Mouse (Mus musculus): ENCODE measurements around the gene Anxa6. TPM values are rescaled to one million over a fixed set of nuclear protein-coding genes. Genes with fewer than 3 reads are reported as not detected.

Gene Anxa6
- polyA plus RNA-seq, 1 experiment: 628 TPM

DNA sequence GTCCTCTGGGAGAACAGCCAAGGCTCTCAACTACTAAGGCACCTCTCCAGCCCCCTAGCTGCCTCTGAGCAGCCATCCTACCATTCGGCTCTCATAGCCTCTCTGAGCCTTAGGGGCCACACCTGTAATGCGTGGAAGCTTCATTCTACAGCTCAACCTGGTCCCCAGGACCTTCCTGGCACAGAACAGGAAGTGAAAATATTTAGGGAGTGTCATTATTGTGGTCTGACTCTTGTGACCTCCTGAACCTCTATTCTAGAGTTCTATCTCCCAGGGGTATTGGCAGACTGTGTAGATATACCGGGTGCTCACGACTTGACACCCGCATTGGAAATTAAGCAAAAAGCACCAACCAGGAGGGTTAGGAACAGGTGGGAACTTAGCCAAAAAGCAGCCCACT is 43.0 kb upstream of the Anxa6 start:
- no peaks in the 10 kb centered on the region for H3K79me3 ChIP-seq (ENCODE audit: low read depth)
- H3K27me3 ChIP-seq (ENCODE audit: control insufficient read depth, insufficient read depth, insufficient read length): no peaks in the 10 kb centered on the region
- no peaks in the 10 kb centered on the region for H3K79me2 ChIP-seq (ENCODE audit: control insufficient read depth, insufficient read depth)
- H3ac ChIP-seq (ENCODE audit: control insufficient read depth, insufficient read length, low read depth): no peak overlapping the region
- no peak overlapping the region for H3K4me3 ChIP-seq (ENCODE audit: insufficient read depth, poor library complexity, severe bottlenecking)
- no peaks in the 10 kb centered on the region for H3K36me3 ChIP-seq (ENCODE audit: control insufficient read depth, insufficient read depth)
- TF ChIP-seq MYOD1 (IDR thresholded peaks at IDR 0.05; ENCODE audit: control insufficient read depth, insufficient read length, low read depth) (no peak), CEBPB (IDR thresholded peaks at IDR 0.05; ENCODE audit: low read depth) (no peak), FOSL1 (IDR thresholded peaks at IDR 0.05; ENCODE audit: insufficient read depth, low read length, poor library complexity, severe bottlenecking) (no peak), MAX (IDR thresholded peaks at IDR 0.05) (no peak), MYOG (IDR thresholded peaks at IDR 0.05; ENCODE audit: control insufficient read depth, extremely low read depth, insufficient read length) (no peak), CTCF (IDR thresholded peaks at IDR 0.05; ENCODE audit: control insufficient read depth, insufficient read depth, insufficient read length) (no peak)

- no peaks in the 10 kb centered on the region for H3K79me2 ChIP-seq (ENCODE audit: control insufficient read depth, insufficient read depth)
- H3K79me3 ChIP-seq (ENCODE audit: low read depth): no peaks in the 10 kb centered on the region
- no peak overlapping the region for H3K4me3 ChIP-seq (ENCODE audit: insufficient read depth, poor library complexity, severe bottlenecking)
- H3K36me3 ChIP-seq (ENCODE audit: control insufficient read depth, insufficient read depth): no peaks in the 10 kb centered on the region
- H3ac ChIP-seq (ENCODE audit: control insufficient read depth, insufficient read length, low read depth): no peak overlapping the region
- H3K27me3 ChIP-seq (ENCODE audit: control insufficient read depth, insufficient read depth, insufficient read length): no peaks in the 10 kb centered on the region
- no peak for TF ChIP-seq MYOG (IDR thresholded peaks at IDR 0.05; ENCODE audit: control insufficient read depth, extremely low read depth, insufficient read length)
- no peak for TF ChIP-seq FOSL1 (IDR thresholded peaks at IDR 0.05; ENCODE audit: insufficient read depth, low read length, poor library complexity, severe bottlenecking)
- no peak for TF ChIP-seq CTCF (IDR thresholded peaks at IDR 0.05; ENCODE audit: control insufficient read depth, insufficient read depth, insufficient read length)
- no peak for TF ChIP-seq MAX (IDR thresholded peaks at IDR 0.05)
- TF ChIP-seq USF1 (IDR thresholded peaks at IDR 0.05; ENCODE audit: low read depth): no peak
- TF ChIP-seq MYOD1 (IDR thresholded peaks at IDR 0.05; ENCODE audit: control insufficient read depth, insufficient read length, low read depth): no peak
- no peak for TF ChIP-seq CEBPB (IDR thresholded peaks at IDR 0.05; ENCODE audit: low read depth)
Observed at GRCm38 (mm10) chr11:55075602-55076001, 42.4 kb upstream of the Anxa6 start.

- H3K36me3 ChIP-seq (ENCODE audit: control insufficient read depth, insufficient read depth): no peaks in the 10 kb centered on the region
- H3K4me3 ChIP-seq (ENCODE audit: insufficient read depth, poor library complexity, severe bottlenecking): no peak overlapping the region
- H3K79me2 ChIP-seq (ENCODE audit: control insufficient read depth, insufficient read depth): no peaks in the 10 kb centered on the region
- no peaks in the 10 kb centered on the region for H3K79me3 ChIP-seq (ENCODE audit: low read depth)
- no peaks in the 10 kb centered on the region for H3K27me3 ChIP-seq (ENCODE audit: control insufficient read depth, insufficient read depth, insufficient read length)
- TF ChIP-seq MYOG (IDR thresholded peaks at IDR 0.05; ENCODE audit: control insufficient read depth, extremely low read depth, insufficient read length) (no peak), CEBPB (IDR thresholded peaks at IDR 0.05; ENCODE audit: low read depth) (no peak)
- no peak overlapping the region for H3ac ChIP-seq (ENCODE audit: control insufficient read depth, insufficient read length, low read depth)
Observed at GRCm38 (mm10) chr11:55073191-55073590, 39.9 kb upstream of the Anxa6 start.

GRCm38 (mm10) chr11:55072467-55072866 is 39.2 kb upstream of the Anxa6 start:
- Histone ChIP-seq H3K4me3 (ENCODE audit: insufficient read depth, poor library complexity, severe bottlenecking) (no peak overlapping the region), H3K36me3 (ENCODE audit: control insufficient read depth, insufficient read depth) (no peaks in the 10 kb centered on the region), H3K27me3 (ENCODE audit: control insufficient read depth, insufficient read depth, insufficient read length) (no peaks in the 10 kb centered on the region), H3K79me2 (ENCODE audit: control insufficient read depth, insufficient read depth) (no peaks in the 10 kb centered on the region), H3K79me3 (ENCODE audit: low read depth) (no peaks in the 10 kb centered on the region), H3ac (ENCODE audit: control insufficient read depth, insufficient read length, low read depth) (no peak overlapping the region)
- TF ChIP-seq MAX (IDR thresholded peaks at IDR 0.05) (no peak), MYOD1 (IDR thresholded peaks at IDR 0.05; ENCODE audit: control insufficient read depth, insufficient read length, low read depth) (no peak), MYOG (IDR thresholded peaks at IDR 0.05; ENCODE audit: control insufficient read depth, extremely low read depth, insufficient read length) (no peak), CTCF (IDR thresholded peaks at IDR 0.05; ENCODE audit: control insufficient read depth, insufficient read depth, insufficient read length) (no peak), FOSL1 (IDR thresholded peaks at IDR 0.05; ENCODE audit: insufficient read depth, low read length, poor library complexity, severe bottlenecking) (no peak), USF1 (IDR thresholded peaks at IDR 0.05; ENCODE audit: low read depth) (no peak), CEBPB (IDR thresholded peaks at IDR 0.05; ENCODE audit: low read depth) (no peak)

- H3K4me3 ChIP-seq (ENCODE audit: insufficient read depth, poor library complexity, severe bottlenecking): no peak overlapping the region
- no peak overlapping the region for H3ac ChIP-seq (ENCODE audit: control insufficient read depth, insufficient read length, low read depth)
- no peaks in the 10 kb centered on the region for H3K36me3 ChIP-seq (ENCODE audit: control insufficient read depth, insufficient read depth)
Observed at GRCm38 (mm10) chr11:55071344-55071743, 38.1 kb upstream of the Anxa6 start.

GRCm38 (mm10) chr11:55069023-55069422 is 35.8 kb upstream of the Anxa6 start:
- Histone ChIP-seq H3K79me3 (ENCODE audit: low read depth) (no peaks in the 10 kb centered on the region), H3K79me2 (ENCODE audit: control insufficient read depth, insufficient read depth) (no peaks in the 10 kb centered on the region), H3ac (ENCODE audit: control insufficient read depth, insufficient read length, low read depth) (no peak overlapping the region), H3K4me3 (ENCODE audit: insufficient read depth, poor library complexity, severe bottlenecking) (no peak overlapping the region), H3K36me3 (ENCODE audit: control insufficient read depth, insufficient read depth) (no peaks in the 10 kb centered on the region), H3K27me3 (ENCODE audit: control insufficient read depth, insufficient read depth, insufficient read length) (no peaks in the 10 kb centered on the region)
- TF ChIP-seq CTCF (IDR thresholded peaks at IDR 0.05; ENCODE audit: control insufficient read depth, insufficient read depth, insufficient read length): no peak
- no peak for TF ChIP-seq CEBPB (IDR thresholded peaks at IDR 0.05; ENCODE audit: low read depth)
- TF ChIP-seq FOSL1 (IDR thresholded peaks at IDR 0.05; ENCODE audit: insufficient read depth, low read length, poor library complexity, severe bottlenecking): no peak
- TF ChIP-seq MYOG (IDR thresholded peaks at IDR 0.05; ENCODE audit: control insufficient read depth, extremely low read depth, insufficient read length): no peak
- TF ChIP-seq USF1 (IDR thresholded peaks at IDR 0.05; ENCODE audit: low read depth): no peak

More at GRCm38 (mm10) chr11:55071344-55071743, 38.1 kb upstream of the Anxa6 start:
- Histone ChIP-seq H3K79me2 (ENCODE audit: control insufficient read depth, insufficient read depth) (no peaks in the 10 kb centered on the region), H3K27me3 (ENCODE audit: control insufficient read depth, insufficient read depth, insufficient read length) (no peaks in the 10 kb centered on the region), H3K79me3 (ENCODE audit: low read depth) (no peaks in the 10 kb centered on the region)
- no peak for TF ChIP-seq FOSL1 (IDR thresholded peaks at IDR 0.05; ENCODE audit: insufficient read depth, low read length, poor library complexity, severe bottlenecking)
- no peak for TF ChIP-seq USF1 (IDR thresholded peaks at IDR 0.05; ENCODE audit: low read depth)
- TF ChIP-seq CEBPB (IDR thresholded peaks at IDR 0.05; ENCODE audit: low read depth): no peak
- TF ChIP-seq MAX (IDR thresholded peaks at IDR 0.05): no peak
- no peak for TF ChIP-seq CTCF (IDR thresholded peaks at IDR 0.05; ENCODE audit: control insufficient read depth, insufficient read depth, insufficient read length)
- TF ChIP-seq MYOD1 (IDR thresholded peaks at IDR 0.05; ENCODE audit: control insufficient read depth, insufficient read length, low read depth): no peak
- no peak for TF ChIP-seq MYOG (IDR thresholded peaks at IDR 0.05; ENCODE audit: control insufficient read depth, extremely low read depth, insufficient read length)
